Mouse (Mus musculus): ENCODE measurements around the gene Adamts17. TPM values are rescaled to one million over a fixed set of nuclear protein-coding genes. Genes with fewer than 3 reads are reported as not detected.

The Adamts17 gene
- polyA plus RNA-seq, 1 experiment from 2014 or later, result 12.9 TPM

GRCm38 (mm10) chr7:66871940-66872511 lies 32.5 kb downstream of the Adamts17 start:
- Histone ChIP-seq H3K9ac (replicated peaks) (no peak overlapping the region), H3K36me3 (0 out of 2 replicates have a peak, but pooled peaks cover 7% of the 10 kb centered on the region), H3K4me2 (no peak overlapping the region), H3K9me3 (no peaks in the 10 kb centered on the region), H3K27ac (peak overlapping the region; percentile 47; the same call in 1 of the 2 replicates), H3K4me3 (replicated peaks) (no peak overlapping the region), H3K27me3 (no peaks in the 10 kb centered on the region), H3K4me1 (replicated peaks) (peaks cover 34% of the 10 kb centered on the region)
- ATAC-seq (ENCODE audit: insufficient number of reproducible peaks, insufficient read depth, low FRiP score, low TSS enrichment, low read depth), result no peak
- 79% methylated on average over 14 of the region's 14 CpGs for WGBS

DNA sequence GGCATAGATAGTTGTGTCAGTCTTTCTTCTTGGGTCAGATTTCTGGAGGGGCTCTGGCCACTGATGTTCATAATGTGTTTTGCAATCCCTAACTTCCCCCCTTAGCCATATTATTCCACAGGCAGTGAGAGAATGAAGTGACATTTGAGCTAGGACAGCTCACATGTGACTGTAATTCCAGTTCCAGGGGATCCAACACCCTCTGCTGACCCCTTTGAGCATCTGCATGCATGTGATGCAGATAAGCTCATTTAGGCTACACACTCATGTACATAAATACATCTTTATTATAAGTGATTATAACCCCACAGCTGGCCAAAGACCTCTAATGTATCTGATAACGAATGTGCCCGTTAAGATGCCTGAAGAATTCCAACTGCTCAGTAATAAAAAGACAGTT lies 33.7 kb downstream of the Adamts17 start:
- no peaks in the 10 kb centered on the region for H3K9me3 ChIP-seq
- H3K9ac ChIP-seq (replicated peaks), result no peak overlapping the region
- no peak for ATAC-seq (ENCODE audit: insufficient number of reproducible peaks, insufficient read depth, low FRiP score, low TSS enrichment, low read depth)
- H3K4me2 ChIP-seq, result no peak overlapping the region
- WGBS, result 67% methylated on average over 2 of the region's 2 CpGs
- 0 out of 2 replicates have a peak, but pooled peaks cover 7% of the 10 kb centered on the region for H3K36me3 ChIP-seq
- H3K27ac ChIP-seq, result no peak overlapping the region
- H3K4me1 ChIP-seq (replicated peaks), result peaks cover 22% of the 10 kb centered on the region
- no peak overlapping the region for H3K4me3 ChIP-seq (replicated peaks)
- H3K27me3 ChIP-seq, result no peaks in the 10 kb centered on the region

DNA sequence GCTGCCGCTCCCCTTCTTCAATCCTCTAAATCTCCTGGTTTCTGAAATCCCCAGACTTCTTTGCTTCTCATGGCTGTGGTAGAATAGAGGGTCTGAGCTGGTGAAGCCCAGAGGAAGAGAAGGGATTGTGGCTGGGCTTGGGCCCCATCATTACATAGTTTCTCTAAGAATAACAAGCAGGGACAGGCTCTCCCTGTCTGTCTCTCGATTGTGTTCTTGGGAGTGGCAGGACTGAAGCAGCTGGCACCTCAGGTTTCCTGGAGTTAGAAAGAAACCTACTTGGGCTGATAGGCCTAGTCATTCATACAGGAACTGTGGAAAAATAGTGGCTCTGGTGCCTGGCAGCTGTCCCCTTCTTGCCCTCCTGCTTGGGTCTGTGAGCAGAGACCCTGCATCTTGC lies 51.9 kb downstream of the Adamts17 start:
- Histone ChIP-seq H3K27me3 (no peaks in the 10 kb centered on the region), H3K9me3 (no peaks in the 10 kb centered on the region), H3K27ac (peak overlapping the region; percentile 41; the same call in 1 of the 2 replicates), H3K36me3 (peaks cover 16% of the 10 kb centered on the region), H3K4me1 (replicated peaks) (no peaks in the 10 kb centered on the region), H3K4me3 (replicated peaks) (no peak overlapping the region), H3K4me2 (no peak overlapping the region), H3K9ac (replicated peaks) (no peak overlapping the region)
- 74% methylated on average over 2 of the region's 2 CpGs for WGBS
- no peak for ATAC-seq (ENCODE audit: insufficient number of reproducible peaks, insufficient read depth, low FRiP score, low TSS enrichment, low read depth)

- no peak overlapping the region for H3K27ac ChIP-seq
- no peaks in the 10 kb centered on the region for H3K27me3 ChIP-seq
- no peak overlapping the region for H3K4me3 ChIP-seq (replicated peaks)
- H3K9ac ChIP-seq (replicated peaks), result no peak overlapping the region
- ATAC-seq (ENCODE audit: insufficient number of reproducible peaks, insufficient read depth, low FRiP score, low TSS enrichment, low read depth), result no peak
- no peaks in the 10 kb centered on the region for H3K4me1 ChIP-seq (replicated peaks)
- no peaks in the 10 kb centered on the region for H3K9me3 ChIP-seq
- 82% methylated on average over 4 of the region's 4 CpGs for WGBS
- H3K4me2 ChIP-seq, result no peak overlapping the region
- H3K36me3 ChIP-seq, result peaks cover 16% of the 10 kb centered on the region
Measured at GRCm38 (mm10) chr7:66892096-66892495, 52.6 kb downstream of the Adamts17 start.

DNA sequence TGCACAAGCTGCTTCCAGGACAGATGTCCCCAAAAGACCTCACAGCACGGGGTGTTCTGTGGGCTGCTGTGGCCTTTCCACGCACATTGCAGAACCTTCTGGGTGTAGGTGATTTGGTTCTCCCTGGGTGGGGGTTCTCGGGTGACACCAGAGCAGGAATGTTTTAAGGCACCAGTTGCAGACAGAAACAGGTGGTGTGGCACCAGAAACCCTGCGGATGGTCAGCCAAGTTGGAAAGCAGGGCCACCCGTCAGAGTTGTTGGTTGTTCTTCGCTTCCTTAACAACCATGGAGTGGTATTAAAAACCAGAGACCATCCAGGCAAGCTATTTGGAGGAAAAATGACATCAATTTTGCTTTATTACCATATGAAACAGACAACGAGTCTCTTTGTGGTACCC lies 62.8 kb downstream of the Adamts17 start:
- WGBS, result 82% methylated on average over 7 of the region's 7 CpGs
- H3K27me3 ChIP-seq, result no peaks in the 10 kb centered on the region
- no peak overlapping the region for H3K9ac ChIP-seq (replicated peaks)
- peaks cover 15% of the 10 kb centered on the region for H3K4me1 ChIP-seq (replicated peaks)
- no peaks in the 10 kb centered on the region for H3K9me3 ChIP-seq
- H3K4me2 ChIP-seq, result no peak overlapping the region
- no peak overlapping the region for H3K27ac ChIP-seq
- ATAC-seq (ENCODE audit: insufficient number of reproducible peaks, insufficient read depth, low FRiP score, low TSS enrichment, low read depth), result no peak
- H3K36me3 ChIP-seq, result peaks cover 2% of the 10 kb centered on the region; the same call in 1 of the 2 replicates
- H3K4me3 ChIP-seq (replicated peaks), result no peak overlapping the region

GRCm38 (mm10) chr7:66903014-66903413 lies 63.5 kb downstream of the Adamts17 start:
- Histone ChIP-seq H3K4me1 (replicated peaks) (peaks cover 15% of the 10 kb centered on the region), H3K9ac (replicated peaks) (no peak overlapping the region), H3K4me2 (no peak overlapping the region), H3K36me3 (no peaks in the 10 kb centered on the region; the same call in 1 of the 2 replicates), H3K27me3 (no peaks in the 10 kb centered on the region), H3K4me3 (replicated peaks) (no peak overlapping the region), H3K9me3 (no peaks in the 10 kb centered on the region), H3K27ac (0 out of 2 replicates have a peak overlapping the region, but pooled peaks have one; percentile 12)
- no peak for ATAC-seq (ENCODE audit: insufficient number of reproducible peaks, insufficient read depth, low FRiP score, low TSS enrichment, low read depth)
- 85% methylated on average over 5 of the region's 5 CpGs for WGBS

GRCm38 (mm10) chr7:66905941-66906340 lies 66.4 kb downstream of the Adamts17 start:
- Histone ChIP-seq H3K36me3 (peaks cover 15% of the 10 kb centered on the region), H3K4me2 (no peak overlapping the region), H3K4me1 (replicated peaks) (peaks cover 15% of the 10 kb centered on the region), H3K4me3 (replicated peaks) (no peak overlapping the region), H3K27ac (no peak overlapping the region), H3K9me3 (no peaks in the 10 kb centered on the region), H3K27me3 (no peaks in the 10 kb centered on the region), H3K9ac (replicated peaks) (no peak overlapping the region)
- ATAC-seq (ENCODE audit: insufficient number of reproducible peaks, insufficient read depth, low FRiP score, low TSS enrichment, low read depth), result no peak
- 81% methylated on average over 4 of the region's 4 CpGs for WGBS

GRCm38 (mm10) chr7:66912866-66913265 lies 73.3 kb downstream of the Adamts17 start:
- Histone ChIP-seq H3K27ac (peak overlapping the region; percentile 75), H3K9me3 (no peaks in the 10 kb centered on the region), H3K4me3 (replicated peaks) (no peak overlapping the region), H3K4me1 (replicated peaks) (peaks cover 10% of the 10 kb centered on the region), H3K27me3 (no peaks in the 10 kb centered on the region), H3K4me2 (no peak overlapping the region), H3K36me3 (peaks cover 22% of the 10 kb centered on the region), H3K9ac (replicated peaks) (no peak overlapping the region)
- ATAC-seq (ENCODE audit: insufficient number of reproducible peaks, insufficient read depth, low FRiP score, low TSS enrichment, low read depth), result peak; percentile 66; the same call in 1 of the 2 replicates
- 40% methylated on average over 5 of the region's 5 CpGs for WGBS

DNA sequence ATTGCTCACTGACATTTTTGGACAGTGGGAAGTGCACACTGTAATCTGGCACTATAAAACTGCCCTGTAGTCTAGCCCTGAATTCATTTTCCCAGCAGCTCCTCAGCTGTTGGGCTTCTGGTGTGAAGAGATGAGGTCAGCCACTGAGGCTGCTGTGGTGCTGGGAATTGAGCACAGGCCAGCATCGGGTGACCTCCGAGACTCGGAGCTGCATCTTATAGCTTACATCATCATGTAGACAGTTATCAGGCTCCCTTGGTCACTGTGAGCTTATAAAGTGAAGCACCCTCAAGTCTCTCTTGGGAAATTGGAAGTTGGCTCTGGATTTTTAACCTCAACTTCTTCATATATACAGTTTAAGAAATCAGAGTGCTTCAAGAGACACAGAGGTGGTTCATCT lies 84.1 kb downstream of the Adamts17 start:
- H3K9me3 ChIP-seq, result no peaks in the 10 kb centered on the region
- H3K27me3 ChIP-seq, result no peaks in the 10 kb centered on the region
- WGBS, result 91% methylated on average over 3 of the region's 3 CpGs
- H3K9ac ChIP-seq (replicated peaks), result no peak overlapping the region
- no peaks in the 10 kb centered on the region for H3K4me1 ChIP-seq (replicated peaks)
- ATAC-seq (ENCODE audit: insufficient number of reproducible peaks, insufficient read depth, low FRiP score, low TSS enrichment, low read depth), result no peak
- H3K4me3 ChIP-seq (replicated peaks), result no peak overlapping the region
- no peak overlapping the region for H3K27ac ChIP-seq
- peaks cover 20% of the 10 kb centered on the region; the same call in 1 of the 2 replicates for H3K36me3 ChIP-seq
- no peak overlapping the region for H3K4me2 ChIP-seq

DNA sequence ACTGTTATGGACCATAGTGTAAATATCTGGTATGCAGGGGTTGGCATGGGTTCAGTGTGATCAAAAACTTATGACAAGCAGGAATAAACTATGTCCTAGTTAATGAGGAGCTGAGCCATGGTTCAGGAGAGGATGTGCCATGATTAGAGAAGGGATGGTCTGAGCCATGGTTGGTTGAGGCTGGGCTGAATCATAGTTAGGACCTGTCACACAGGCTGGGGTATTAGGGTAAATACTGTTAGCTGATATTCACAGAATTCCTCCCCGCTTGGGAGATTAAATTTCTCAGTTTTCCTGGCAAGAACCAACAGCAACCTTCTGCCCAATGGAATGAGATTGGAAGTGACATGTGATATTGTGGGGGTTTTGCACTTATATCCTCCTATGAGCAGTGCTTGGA lies 84.6 kb downstream of the Adamts17 start:
- Histone ChIP-seq H3K9ac (replicated peaks) (no peak overlapping the region), H3K4me1 (replicated peaks) (no peaks in the 10 kb centered on the region), H3K4me2 (no peak overlapping the region), H3K27me3 (no peaks in the 10 kb centered on the region), H3K36me3 (peaks cover 20% of the 10 kb centered on the region; the same call in 1 of the 2 replicates), H3K27ac (no peak overlapping the region), H3K4me3 (replicated peaks) (no peak overlapping the region), H3K9me3 (no peaks in the 10 kb centered on the region)
- ATAC-seq (ENCODE audit: insufficient number of reproducible peaks, insufficient read depth, low FRiP score, low TSS enrichment, low read depth), result no peak
- 91% methylated on average over 1 of the region's 1 CpGs for whole genome bisulfite sequencing

DNA sequence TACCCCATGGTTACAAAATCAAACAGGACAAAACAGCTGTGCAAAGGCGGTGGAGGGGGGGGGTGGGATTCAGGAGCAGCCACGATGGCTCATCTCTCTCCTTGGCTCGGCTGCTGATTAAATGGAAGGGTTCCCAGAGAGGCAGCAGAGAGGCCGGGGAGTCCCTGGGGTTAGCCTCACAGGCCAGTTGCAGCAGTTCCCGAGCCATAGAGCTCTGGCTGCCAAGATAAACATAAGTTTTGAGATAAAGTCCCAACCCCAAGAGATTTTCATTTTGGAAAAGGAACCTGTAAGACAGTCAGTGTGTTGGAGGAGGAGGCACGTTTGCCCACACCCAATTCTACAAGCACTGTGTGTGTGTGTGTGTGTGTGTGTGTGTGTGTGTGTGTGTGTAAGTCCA lies 89.7 kb downstream of the Adamts17 start:
- Histone ChIP-seq H3K36me3 (peaks cover 18% of the 10 kb centered on the region; the same call in 1 of the 2 replicates), H3K9me3 (no peaks in the 10 kb centered on the region), H3K27ac (no peak overlapping the region), H3K4me3 (replicated peaks) (no peak overlapping the region), H3K4me1 (replicated peaks) (peaks cover 19% of the 10 kb centered on the region), H3K27me3 (no peaks in the 10 kb centered on the region), H3K9ac (replicated peaks) (no peak overlapping the region), H3K4me2 (no peak overlapping the region)
- no peak for ATAC-seq (ENCODE audit: insufficient number of reproducible peaks, insufficient read depth, low FRiP score, low TSS enrichment, low read depth)
- WGBS, result 67% methylated on average over 6 of the region's 6 CpGs

GRCm38 (mm10) chr7:66931291-66931690 lies 91.8 kb downstream of the Adamts17 start:
- Histone ChIP-seq H3K4me1 (replicated peaks) (peaks cover 35% of the 10 kb centered on the region), H3K27me3 (no peaks in the 10 kb centered on the region), H3K9me3 (no peaks in the 10 kb centered on the region), H3K4me3 (replicated peaks) (no peak overlapping the region), H3K36me3 (no peaks in the 10 kb centered on the region), H3K9ac (replicated peaks) (no peak overlapping the region), H3K27ac (no peak overlapping the region), H3K4me2 (no peak overlapping the region)
- ATAC-seq (ENCODE audit: insufficient number of reproducible peaks, insufficient read depth, low FRiP score, low TSS enrichment, low read depth), result no peak
- WGBS, result 91% methylated on average over 1 of the region's 1 CpGs

All from limb, embryonic 12.5 days (tissue).